Mouse (Mus musculus) liver, postnatal 0 days (tissue): ENCODE measurements at regions not wholly inside any gene's neighbourhood (a gene's known extent, or its start where the extent isn't known, plus 50 kb on each side); places are given as distances from the start of the nearest gene placed in this dataset.

Experiments
- ATAC-seq: fragments of 200-750 bp; cut with Nextera tagmentation; 2 replicates; pipeline ENCODE4 v1.8.0; 2017; ENCODE audit warnings: mild to moderate bottlenecking, moderate library complexity
- DNase-seq: peaks from one replicate; pipeline ENCODE4 v3.0.0-alpha.2; 2016
- H3K27ac ChIP-seq: fragments of 300-500 bp; sonication (generic); 2 replicates; pipeline ENCODE4 v1.5.1; 2014; ENCODE audit warnings: antibody characterized with exemption, moderate library complexity, mild to moderate bottlenecking, low read depth
- H3K27me3 ChIP-seq: fragments of 300-500 bp; sonication (generic); 2 replicates; pipeline ENCODE4 v1.6.1; 2014; ENCODE audit warnings: low read length, control low read depth, mixed read lengths; ENCODE audit not compliant: insufficient read depth
- H3K36me3 ChIP-seq: fragments of 300-500 bp; sonication (generic); replicated peaks from 2 replicates; pipeline ENCODE4 v1.6.1; 2014; ENCODE audit warnings: mild to moderate bottlenecking, control low read depth, low read length, moderate library complexity, mixed read lengths; ENCODE audit not compliant: insufficient read depth
- H3K4me1 ChIP-seq: fragments of 300-500 bp; sonication (generic); 2 replicates; pipeline ENCODE4 v1.6.1; 2014; ENCODE audit warnings: antibody characterized with exemption, mild to moderate bottlenecking, control low read depth; ENCODE audit not compliant: insufficient read depth
- H3K4me2 ChIP-seq: fragments of 300-500 bp; sonication (generic); 2 replicates; pipeline ENCODE4 v1.6.1; 2014; ENCODE audit warnings: low read depth, mild to moderate bottlenecking, low read length, moderate library complexity, mixed read lengths
- H3K4me3 ChIP-seq: fragments of 300-500 bp; sonication (generic); 2 replicates; pipeline ENCODE4 v1.5.1; 2014; ENCODE audit warnings: low read depth, low read length
- H3K9ac ChIP-seq: fragments of 300-500 bp; sonication (generic); replicated peaks from 2 replicates; pipeline ENCODE4 v1.6.1; 2014; ENCODE audit warnings: mild to moderate bottlenecking, moderate library complexity
- H3K9me3 ChIP-seq: fragments of 300-500 bp; sonication (generic); 2 replicates; pipeline ENCODE4 v1.6.1; 2016; ENCODE audit warnings: mild to moderate bottlenecking, control low read depth, low read length, mixed read lengths
- CTCF ChIP-seq: sonication (generic); IDR thresholded peaks from 2 replicates; pipeline ENCODE4 v1.5.1; 2016; ENCODE audit warnings: antibody characterized with exemption, low read depth
- EP300 ChIP-seq: IDR thresholded peaks from 2 replicates; pipeline ENCODE4 v1.6.1; 2016; ENCODE audit warnings: antibody characterized with exemption, low read depth, mild to moderate bottlenecking
- WGBS: fragments of 180-500 bp; shearing (Covaris S2); extraction: QIAGEN DNeasy Blood & Tissue Kit; methylation state at CpG from one replicate; pipeline ENCODE4 v1.1.7; 2014; ENCODE audit not compliant: insufficient replicate concordance; 5-methylcytosine and 5-hydroxymethylcytosine counted together

GRCm38 (mm10) chr8:113083976-113084375 lies 514.1 kb downstream of the Cntnap4 start:
- no peak for TF ChIP-seq EP300
- TF ChIP-seq CTCF: no peak
- no peak overlapping the region for H3K4me2 ChIP-seq
- H3K27me3 ChIP-seq: no peaks in the 10 kb centered on the region
- ATAC-seq (no peak), DNase-seq (no peak)
- no peak overlapping the region for H3K9ac ChIP-seq
- no peak overlapping the region for H3K27ac ChIP-seq
- WGBS: 58% methylated on average over 2 of the region's 2 CpGs
- no peaks in the 10 kb centered on the region for H3K36me3 ChIP-seq
- no peak overlapping the region for H3K4me3 ChIP-seq
- H3K9me3 ChIP-seq: no peaks in the 10 kb centered on the region
- H3K4me1 ChIP-seq: no peaks in the 10 kb centered on the region

DNA sequence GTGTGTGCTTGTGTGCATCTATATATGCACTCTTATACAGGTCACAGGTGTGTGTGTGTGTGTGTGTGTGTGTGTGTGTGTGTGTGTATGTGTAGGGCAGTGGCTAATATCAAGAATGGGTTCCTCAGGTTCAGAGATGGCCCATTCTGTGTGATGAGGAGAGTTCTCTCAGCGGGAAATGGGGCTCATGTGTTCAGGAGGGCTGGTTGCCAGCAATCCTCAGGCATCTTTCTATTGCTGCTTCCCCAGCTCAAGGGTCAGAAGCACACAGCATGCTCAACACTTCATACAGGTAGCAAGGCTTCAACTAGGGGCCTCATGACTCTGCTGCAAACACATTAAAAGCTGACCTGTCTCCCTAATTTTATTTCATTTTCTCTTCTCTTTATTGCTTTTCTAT lies 517.7 kb downstream of the Cntnap4 start:
- Histone ChIP-seq H3K9ac (no peak overlapping the region), H3K9me3 (no peaks in the 10 kb centered on the region), H3K4me3 (no peak overlapping the region), H3K27me3 (no peaks in the 10 kb centered on the region), H3K36me3 (no peaks in the 10 kb centered on the region), H3K4me2 (no peak overlapping the region), H3K4me1 (no peaks in the 10 kb centered on the region), H3K27ac (no peak overlapping the region)
- WGBS: 69% methylated on average over 1 of the region's 1 CpGs
- TF ChIP-seq EP300 (no peak), CTCF (no peak)
- ATAC-seq: no peak
- no peak for DNase-seq

GRCm38 (mm10) chr8:113111665-113112064 lies 523.7 kb upstream of the Mon1b start:
- Histone ChIP-seq H3K9me3 (no peaks in the 10 kb centered on the region), H3K4me1 (no peaks in the 10 kb centered on the region), H3K27me3 (no peaks in the 10 kb centered on the region), H3K4me2 (no peak overlapping the region), H3K9ac (no peak overlapping the region), H3K4me3 (no peak overlapping the region), H3K36me3 (no peaks in the 10 kb centered on the region), H3K27ac (no peak overlapping the region)
- no peak for TF ChIP-seq EP300
- peak; percentile 26; the same call in 1 of the 2 replicates for TF ChIP-seq CTCF
- no peak for ATAC-seq
- WGBS: 49% methylated on average over 6 of the region's 6 CpGs
- no peak for DNase-seq

DNA sequence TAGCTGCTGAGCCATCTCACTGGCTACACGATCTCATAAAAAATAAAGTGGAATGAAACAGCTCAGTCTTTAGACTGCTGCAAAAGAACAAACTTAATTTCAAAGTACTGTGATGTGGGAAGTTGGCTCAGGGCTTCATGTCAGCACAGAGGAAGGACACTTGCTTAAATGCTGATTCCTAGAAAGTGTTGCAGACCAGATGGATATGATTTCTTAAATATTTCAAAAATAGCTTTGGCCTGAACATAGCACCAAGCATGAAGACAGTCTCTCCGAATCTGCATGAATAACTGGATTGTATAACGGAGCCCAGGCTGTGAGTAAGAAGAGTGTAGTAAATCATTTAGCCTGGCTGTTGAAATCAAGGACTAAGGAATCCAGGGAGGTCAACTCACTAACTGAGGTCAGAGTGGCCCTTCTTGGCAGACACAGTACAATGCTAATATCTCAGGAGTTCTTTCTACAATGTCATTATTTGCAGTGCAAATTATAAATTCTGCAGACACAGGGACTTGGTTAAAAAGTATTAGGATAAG lies 521.2 kb upstream of the Mon1b start:
- TF ChIP-seq CTCF (no peak), EP300 (no peak)
- Histone ChIP-seq H3K4me1 (no peaks in the 10 kb centered on the region), H3K9me3 (no peaks in the 10 kb centered on the region), H3K9ac (no peak overlapping the region), H3K27ac (no peak overlapping the region), H3K36me3 (no peaks in the 10 kb centered on the region), H3K4me2 (no peak overlapping the region), H3K4me3 (no peak overlapping the region), H3K27me3 (no peaks in the 10 kb centered on the region)
- WGBS: 71% methylated on average over 3 of the region's 3 CpGs
- DNase-seq (no peak), ATAC-seq (no peak)

GRCm38 (mm10) chr8:113117241-113117640 lies 518.1 kb upstream of the Mon1b start:
- no peaks in the 10 kb centered on the region for H3K9me3 ChIP-seq
- H3K4me3 ChIP-seq: no peak overlapping the region
- DNase-seq: no peak
- no peak overlapping the region for H3K4me2 ChIP-seq
- no peak overlapping the region for H3K9ac ChIP-seq
- no peak overlapping the region for H3K27ac ChIP-seq
- no peaks in the 10 kb centered on the region for H3K4me1 ChIP-seq
- no peak for TF ChIP-seq CTCF
- TF ChIP-seq EP300: no peak
- no peaks in the 10 kb centered on the region for H3K27me3 ChIP-seq
- WGBS: 71% methylated on average over 9 of the region's 9 CpGs
- no peaks in the 10 kb centered on the region for H3K36me3 ChIP-seq
- no peak for ATAC-seq

GRCm38 (mm10) chr8:113125586-113125985 lies 509.8 kb upstream of the Mon1b start:
- Histone ChIP-seq H3K4me3 (no peak overlapping the region), H3K9ac (no peak overlapping the region), H3K4me1 (no peaks in the 10 kb centered on the region), H3K27me3 (no peaks in the 10 kb centered on the region), H3K27ac (no peak overlapping the region), H3K36me3 (no peaks in the 10 kb centered on the region), H3K9me3 (no peaks in the 10 kb centered on the region), H3K4me2 (no peak overlapping the region)
- no peak for DNase-seq
- no peak for TF ChIP-seq CTCF
- WGBS: 41% methylated on average over 6 of the region's 6 CpGs
- ATAC-seq: no peak

DNA sequence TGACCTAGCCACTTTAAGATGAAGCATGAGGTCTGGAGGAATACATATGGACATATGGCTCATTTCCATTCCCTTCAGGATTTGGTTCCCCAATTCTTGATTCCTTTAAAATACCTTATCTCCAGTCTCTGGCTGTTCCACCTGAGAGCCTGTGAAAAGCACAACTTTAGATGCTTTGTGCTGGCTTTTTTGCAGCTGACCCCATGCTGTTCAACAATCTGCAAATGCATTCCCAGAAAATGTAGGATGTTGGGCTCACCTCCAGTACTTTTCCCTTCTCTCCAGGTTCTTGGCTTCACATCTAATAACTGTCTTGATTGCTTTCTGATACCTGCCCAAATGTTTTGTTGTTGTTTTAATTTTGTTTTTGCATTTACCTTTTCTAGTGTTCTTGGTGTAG lies 498.0 kb upstream of the Mon1b start:
- Histone ChIP-seq H3K9me3 (no peaks in the 10 kb centered on the region), H3K36me3 (no peaks in the 10 kb centered on the region), H3K4me3 (no peak overlapping the region), H3K4me2 (no peak overlapping the region), H3K27ac (no peak overlapping the region), H3K9ac (no peak overlapping the region), H3K27me3 (no peaks in the 10 kb centered on the region), H3K4me1 (no peaks in the 10 kb centered on the region)
- no peak for DNase-seq
- TF ChIP-seq CTCF (no peak), EP300 (no peak)
- ATAC-seq: no peak
